Mouse (Mus musculus) limb, embryonic 15.5 days (tissue): ENCODE results near the gene Olfr1016. TPM values are rescaled to one million over a fixed set of nuclear protein-coding genes. Genes with fewer than 3 reads are reported as not detected.

Experiments used
- ATAC-seq: fragments of 200-750 bp; cut with Nextera tagmentation; 2 replicates; pipeline ENCODE4 v1.8.0; 2017; ENCODE audit warnings: low read depth, moderate TSS enrichment; ENCODE audit not compliant: insufficient number of reproducible peaks, low FRiP score, low TSS enrichment
- H3K27ac ChIP-seq: fragments of 300-500 bp; sonication (generic); 2 replicates; pipeline ENCODE4 v1.5.1; 2015; ENCODE audit warnings: moderate library complexity, mild to moderate bottlenecking, inconsistent platforms
- H3K27me3 ChIP-seq: fragments of 300-500 bp; sonication (generic); 2 replicates; pipeline ENCODE4 v1.6.1; 2015; ENCODE audit warnings: inconsistent platforms
- H3K36me3 ChIP-seq: fragments of 300-500 bp; sonication (generic); 2 replicates; pipeline ENCODE4 v1.6.1; 2015; ENCODE audit warnings: inconsistent platforms
- H3K4me1 ChIP-seq: fragments of 300-500 bp; sonication (generic); 2 replicates; pipeline ENCODE4 v1.6.1; 2015; ENCODE audit warnings: inconsistent platforms
- H3K4me2 ChIP-seq: fragments of 300-500 bp; sonication (generic); 2 replicates; pipeline ENCODE4 v1.6.1; 2015; ENCODE audit warnings: mild to moderate bottlenecking, inconsistent platforms
- H3K4me3 ChIP-seq: fragments of 300-500 bp; sonication (generic); 2 replicates; pipeline ENCODE4 v1.5.1; 2015; ENCODE audit warnings: mild to moderate bottlenecking, inconsistent platforms
- H3K9ac ChIP-seq: fragments of 300-500 bp; sonication (generic); 2 replicates; pipeline ENCODE4 v1.6.1; 2015; ENCODE audit warnings: inconsistent platforms
- H3K9me3 ChIP-seq: fragments of 300-500 bp; sonication (generic); 2 replicates; pipeline ENCODE4 v1.6.1; 2016; ENCODE audit warnings: inconsistent platforms
- WGBS: fragments of 180-500 bp; shearing (Covaris S2); methylation state at CpG from one replicate; pipeline ENCODE4 v1.1.7; 2015; 5-methylcytosine and 5-hydroxymethylcytosine counted together
- polyA plus RNA-seq: library from polyadenylated mRNA; unstranded; fragments of >200 nt; fragmentation: Nextera tagmentation; extraction: Ambion mirVana; gene quantifications from 2 replicates; pipeline ENCODE4 v1.2.1, GENCODE M21; 2015

The Olfr1016 gene
- polyA plus RNA-seq = not detected in 2 replicates

- no peak within 1 kb of the TSS for H3K4me2 ChIP-seq
- no peak within 1 kb of the TSS for H3K27ac ChIP-seq
- no peak within 1 kb of the TSS for H3K9ac ChIP-seq
- no peak within 1 kb of the TSS for H3K4me3 ChIP-seq
- ATAC-seq = no peak
- WGBS = 89% methylated on average over 2 of the region's 2 CpGs
- H3K9me3 ChIP-seq = no peaks in the 10 kb centered on the region
- no peaks in the 10 kb centered on the region for H3K36me3 ChIP-seq
- H3K27me3 ChIP-seq = no peaks in the 10 kb centered on the region
- H3K4me1 ChIP-seq = no peaks in the 10 kb centered on the region
These were observed at the start of gene Olfr1016 for GRCm38 (mm10) chr2:85802444-85802843. Gene Olfr1016 (minus strand): TSS chr2:85802544.

GRCm38 (mm10) chr2:85846730-85847129 is 44.4 kb upstream of the Olfr1016 start, which contains the start of gene Olfr1020:
Gene Olfr1020 (plus strand): TSS chr2:85847030.
- Histone ChIP-seq H3K27ac (no peak within 1 kb of the TSS), H3K4me3 (no peak within 1 kb of the TSS), H3K9ac (no peak within 1 kb of the TSS), H3K27me3 (no peaks in the 10 kb centered on the region), H3K4me1 (no peaks in the 10 kb centered on the region), H3K9me3 (no peaks in the 10 kb centered on the region), H3K36me3 (no peaks in the 10 kb centered on the region), H3K4me2 (no peak within 1 kb of the TSS)
- no peak for ATAC-seq
- 75% methylated on average over 1 of the region's 1 CpGs for WGBS

- H3K27ac ChIP-seq = no peak within 1 kb of the TSS
- H3K27me3 ChIP-seq = no peaks in the 10 kb centered on the region
- ATAC-seq = no peak
- H3K9ac ChIP-seq = no peak within 1 kb of the TSS
- H3K4me3 ChIP-seq = no peak within 1 kb of the TSS
- no peaks in the 10 kb centered on the region for H3K36me3 ChIP-seq
- no peaks in the 10 kb centered on the region for H3K4me1 ChIP-seq
- H3K4me2 ChIP-seq = no peak within 1 kb of the TSS
- no peaks in the 10 kb centered on the region for H3K9me3 ChIP-seq
These were observed 43.0 kb upstream of the Olfr1016 start, which contains the start of gene Olfr1019 for GRCm38 (mm10) chr2:85845383-85845782. Gene Olfr1019 (minus strand): TSS chr2:85845483.

- Histone ChIP-seq H3K27ac (no peak within 1 kb of the TSS), H3K9me3 (no peaks in the 10 kb centered on the region), H3K36me3 (no peaks in the 10 kb centered on the region), H3K27me3 (no peaks in the 10 kb centered on the region), H3K4me1 (no peaks in the 10 kb centered on the region), H3K4me2 (no peak within 1 kb of the TSS), H3K9ac (no peak within 1 kb of the TSS), H3K4me3 (no peak within 1 kb of the TSS)
- no peak for ATAC-seq
These were observed 15.8 kb upstream of the Olfr1016 start, which contains the start of gene Olfr1018 for GRCm38 (mm10) chr2:85818179-85818578. Gene Olfr1018 (plus strand): TSS chr2:85818479.

- Histone ChIP-seq H3K9me3 (no peaks in the 10 kb centered on the region), H3K27me3 (no peaks in the 10 kb centered on the region), H3K9ac (no peak overlapping the region), H3K4me3 (no peak overlapping the region), H3K27ac (no peak overlapping the region), H3K4me2 (no peak overlapping the region), H3K4me1 (no peaks in the 10 kb centered on the region), H3K36me3 (no peaks in the 10 kb centered on the region)
- whole genome bisulfite sequencing = 53% methylated on average over 4 of the region's 4 CpGs
- ATAC-seq = no peak
These were observed 2.2 kb upstream of the Olfr1016 start for GRCm38 (mm10) chr2:85804501-85804900.

- H3K27ac ChIP-seq = no peak overlapping the region
- ATAC-seq = no peak
These were observed 10.0 kb downstream of the Olfr1016 start for GRCm38 (mm10) chr2:85792331-85792730.

GRCm38 (mm10) chr2:85781717-85782116 is 20.6 kb downstream of the Olfr1016 start, which contains the start of gene Olfr1015:
Gene Olfr1015 (plus strand): TSS chr2:85782017.
- Histone ChIP-seq H3K9me3 (no peaks in the 10 kb centered on the region), H3K4me3 (no peak within 1 kb of the TSS), H3K4me2 (no peak within 1 kb of the TSS)

More at GRCm38 (mm10) chr2:85792331-85792730, 10.0 kb downstream of the Olfr1016 start:
- WGBS = 70% methylated on average over 2 of the region's 2 CpGs
- Histone ChIP-seq H3K27me3 (no peaks in the 10 kb centered on the region), H3K9ac (no peak overlapping the region), H3K4me3 (no peak overlapping the region), H3K9me3 (no peaks in the 10 kb centered on the region), H3K4me2 (no peak overlapping the region), H3K4me1 (no peaks in the 10 kb centered on the region), H3K36me3 (no peaks in the 10 kb centered on the region)

GRCm38 (mm10) chr2:85772413-85772812 is 29.9 kb downstream of the Olfr1016 start, which contains the start of gene Olfr1014:
Gene Olfr1014 (plus strand): TSS chr2:85772713.
- Histone ChIP-seq H3K27ac (no peak within 1 kb of the TSS), H3K9me3 (no peaks in the 10 kb centered on the region), H3K27me3 (no peaks in the 10 kb centered on the region), H3K36me3 (no peaks in the 10 kb centered on the region), H3K9ac (no peak within 1 kb of the TSS), H3K4me3 (no peak within 1 kb of the TSS), H3K4me2 (no peak within 1 kb of the TSS), H3K4me1 (no peaks in the 10 kb centered on the region)
- no peak for ATAC-seq

More at GRCm38 (mm10) chr2:85781717-85782116, 20.6 kb downstream of the Olfr1016 start, which contains the start of gene Olfr1015:
- H3K36me3 ChIP-seq = no peaks in the 10 kb centered on the region
- no peak within 1 kb of the TSS for H3K9ac ChIP-seq
- H3K27ac ChIP-seq = no peak within 1 kb of the TSS
- H3K27me3 ChIP-seq = no peaks in the 10 kb centered on the region
- no peak for ATAC-seq
- H3K4me1 ChIP-seq = no peaks in the 10 kb centered on the region

- no peak for ATAC-seq
- Histone ChIP-seq H3K9me3 (no peaks in the 10 kb centered on the region), H3K4me2 (no peak within 1 kb of the TSS), H3K27me3 (no peaks in the 10 kb centered on the region), H3K4me1 (no peaks in the 10 kb centered on the region), H3K9ac (no peak within 1 kb of the TSS), H3K36me3 (no peaks in the 10 kb centered on the region), H3K27ac (no peak within 1 kb of the TSS), H3K4me3 (no peak within 1 kb of the TSS)
These were observed 35.5 kb downstream of the Olfr1016 start, which contains the start of gene Olfr1013 for GRCm38 (mm10) chr2:85766798-85767197. Gene Olfr1013 (plus strand): TSS chr2:85767098.

- H3K36me3 ChIP-seq = no peaks in the 10 kb centered on the region
- H3K9me3 ChIP-seq = no peaks in the 10 kb centered on the region
- no peaks in the 10 kb centered on the region for H3K4me1 ChIP-seq
- no peak within 1 kb of the TSS for H3K27ac ChIP-seq
- WGBS = 57% methylated on average over 1 of the region's 1 CpGs
- no peaks in the 10 kb centered on the region for H3K27me3 ChIP-seq
- no peak within 1 kb of the TSS for H3K4me3 ChIP-seq
- no peak for ATAC-seq
- H3K4me2 ChIP-seq = no peak within 1 kb of the TSS
- H3K9ac ChIP-seq = no peak within 1 kb of the TSS
These were observed 39.7 kb downstream of the Olfr1016 start, which contains the start of gene Olfr1012 for GRCm38 (mm10) chr2:85762666-85763065. Gene Olfr1012 (minus strand): TSS chr2:85762766.

GRCm38 (mm10) chr2:85753822-85754221 is 48.5 kb downstream of the Olfr1016 start:
- Histone ChIP-seq H3K4me2 (no peak overlapping the region), H3K9me3 (no peaks in the 10 kb centered on the region), H3K27me3 (no peaks in the 10 kb centered on the region), H3K27ac (no peak overlapping the region), H3K4me1 (no peaks in the 10 kb centered on the region), H3K9ac (no peak overlapping the region), H3K4me3 (no peak overlapping the region), H3K36me3 (no peaks in the 10 kb centered on the region)
- 79% methylated on average over 4 of the region's 4 CpGs for WGBS
- ATAC-seq = no peak
